Mouse (Mus musculus): Measurements from ENCODE around the gene Dhtkd1.

The Dhtkd1 gene

GRCm38 (mm10) chr2:5931938-5932337 is 10.7 kb downstream of the Dhtkd1 start:
- DNase-seq (ENCODE audit: low spot score in 2 of 2) = no peak

GRCm38 (mm10) chr2:5930291-5931054 is 12.1 kb downstream of the Dhtkd1 start:
- DNase-seq (ENCODE audit: low spot score in 2 of 2) = no peak

- no peak for DNase-seq (ENCODE audit: low spot score in 2 of 2)
Measured at GRCm38 (mm10) chr2:5929793-5930192, 12.8 kb downstream of the Dhtkd1 start.

GRCm38 (mm10) chr2:5927481-5927880 is 15.1 kb downstream of the Dhtkd1 start:
- no peak for DNase-seq (ENCODE audit: low spot score in 2 of 2)

- no peak for DNase-seq (ENCODE audit: low spot score in 2 of 2)
Measured at GRCm38 (mm10) chr2:5923786-5924185, 18.8 kb downstream of the Dhtkd1 start.

- DNase-seq (ENCODE audit: low spot score in 2 of 2) = no peak
Measured at GRCm38 (mm10) chr2:5922823-5923222, 19.8 kb downstream of the Dhtkd1 start.

GRCm38 (mm10) chr2:5911282-5911965 is 31.2 kb downstream of the Dhtkd1 start:
- DNase-seq (ENCODE audit: low spot score in 2 of 2) = no peak

GRCm38 (mm10) chr2:5906625-5907024 is 36.0 kb downstream of the Dhtkd1 start:
- DNase-seq (ENCODE audit: low spot score in 2 of 2) = peak; percentile 62 to 81

- no peak for DNase-seq (ENCODE audit: low spot score in 2 of 2)
Measured at GRCm38 (mm10) chr2:5906092-5906491, 36.5 kb downstream of the Dhtkd1 start.

GRCm38 (mm10) chr2:5900145-5900544 is 42.4 kb downstream of the Dhtkd1 start:
- peak in 1 of 2 experiments; percentile 23 for DNase-seq (ENCODE audit: low spot score in 2 of 2)

GRCm38 (mm10) chr2:5894843-5895570 is 47.6 kb downstream of the Dhtkd1 start, which contains the start of gene Sec61a2:
Gene Sec61a2 (minus strand): TSS chr2:5895432.
- DNase-seq (ENCODE audit: low spot score in 2 of 2) = peak; percentile 100

GRCm38 (mm10) chr2:5894296-5894695 is 48.3 kb downstream of the Dhtkd1 start:
- no peak for DNase-seq (ENCODE audit: low spot score in 2 of 2)

GRCm38 (mm10) chr2:5889412-5889811 is 53.2 kb downstream of the Dhtkd1 start:
- no peak for DNase-seq (ENCODE audit: low spot score in 2 of 2)

GRCm38 (mm10) chr2:5888865-5889264 is 53.7 kb downstream of the Dhtkd1 start:
- no peak for DNase-seq (ENCODE audit: low spot score in 2 of 2)

GRCm38 (mm10) chr2:5877446-5877845 is 65.1 kb downstream of the Dhtkd1 start:
- DNase-seq (ENCODE audit: low spot score in 2 of 2) = no peak

- DNase-seq (ENCODE audit: low spot score in 2 of 2) = no peak
Measured at GRCm38 (mm10) chr2:5869746-5870145, 72.8 kb downstream of the Dhtkd1 start.

- no peak for DNase-seq (ENCODE audit: low spot score in 2 of 2)
Measured at GRCm38 (mm10) chr2:5867681-5868080, 74.9 kb downstream of the Dhtkd1 start.

GRCm38 (mm10) chr2:5862834-5863233 is 79.8 kb downstream of the Dhtkd1 start, which contains the start of gene Gm13199:
Gene Gm13199 (minus strand): TSS chr2:5862934.
- no peak for DNase-seq (ENCODE audit: low spot score in 2 of 2)

GRCm38 (mm10) chr2:5851866-5852265 is 90.7 kb downstream of the Dhtkd1 start:
- no peak for DNase-seq (ENCODE audit: low spot score in 2 of 2)

GRCm38 (mm10) chr2:5851116-5851515 is 91.5 kb downstream of the Dhtkd1 start:
- DNase-seq (ENCODE audit: low spot score in 2 of 2) = no peak

All from spleen, postnatal 4 days (tissue).